Mouse (Mus musculus): ENCODE measurements around the gene Trib2.

The Trib2 gene

GRCm38 (mm10) chr12:15813819-15814165, 2.9 kb downstream of the Trib2 start:
- DNase-seq (ENCODE audit: low read depth), result no peak

- DNase-seq (ENCODE audit: low read depth), result no peak
Observed at GRCm38 (mm10) chr12:15813133-15813818, 3.4 kb downstream of the Trib2 start.

- DNase-seq (ENCODE audit: low read depth), result no peak
Observed at GRCm38 (mm10) chr12:15812139-15812962, 4.4 kb downstream of the Trib2 start.

- no peak for DNase-seq (ENCODE audit: low read depth)
Observed at GRCm38 (mm10) chr12:15811682-15812081, 5.0 kb downstream of the Trib2 start.

- DNase-seq (ENCODE audit: low read depth), result no peak
Observed at GRCm38 (mm10) chr12:15810926-15811325, 5.8 kb downstream of the Trib2 start.

GRCm38 (mm10) chr12:15809657-15810056, 7.1 kb downstream of the Trib2 start:
- no peak for DNase-seq (ENCODE audit: low read depth)

GRCm38 (mm10) chr12:15809249-15809648, 7.5 kb downstream of the Trib2 start:
- DNase-seq (ENCODE audit: low read depth), result no peak

- no peak for DNase-seq (ENCODE audit: low read depth)
Observed at GRCm38 (mm10) chr12:15808186-15808800, 8.4 kb downstream of the Trib2 start.

GRCm38 (mm10) chr12:15804931-15805331, 11.8 kb downstream of the Trib2 start:
- DNase-seq (ENCODE audit: low read depth), result no peak

- no peak for DNase-seq (ENCODE audit: low read depth)
Observed at GRCm38 (mm10) chr12:15803936-15804438, 12.7 kb downstream of the Trib2 start.

GRCm38 (mm10) chr12:15801571-15801930, 15.2 kb downstream of the Trib2 start:
- no peak for DNase-seq (ENCODE audit: low read depth)

GRCm38 (mm10) chr12:15800914-15801570, 15.7 kb downstream of the Trib2 start:
- DNase-seq (ENCODE audit: low read depth), result no peak

- no peak for DNase-seq (ENCODE audit: low read depth)
Observed at GRCm38 (mm10) chr12:15800196-15800913, 16.4 kb downstream of the Trib2 start.

GRCm38 (mm10) chr12:15798019-15798418, 18.7 kb downstream of the Trib2 start:
- no peak for DNase-seq (ENCODE audit: low read depth)

- no peak for DNase-seq (ENCODE audit: low read depth)
Observed at GRCm38 (mm10) chr12:15795886-15796285, 20.8 kb downstream of the Trib2 start.

- no peak for DNase-seq (ENCODE audit: low read depth)
Observed at GRCm38 (mm10) chr12:15793336-15793735, 23.4 kb downstream of the Trib2 start.

GRCm38 (mm10) chr12:15790181-15790580, 26.5 kb downstream of the Trib2 start:
- no peak for DNase-seq (ENCODE audit: low read depth)

- DNase-seq (ENCODE audit: low read depth), result no peak
Observed at GRCm38 (mm10) chr12:15777047-15777446, 39.7 kb downstream of the Trib2 start.

- no peak for DNase-seq (ENCODE audit: low read depth)
Observed at GRCm38 (mm10) chr12:15771686-15772085, 45.0 kb downstream of the Trib2 start.

- no peak for DNase-seq (ENCODE audit: low read depth)
Observed at GRCm38 (mm10) chr12:15768536-15768935, 48.2 kb downstream of the Trib2 start.

- DNase-seq (ENCODE audit: low read depth), result no peak
Observed at GRCm38 (mm10) chr12:15765996-15766395, 50.7 kb downstream of the Trib2 start.

- no peak for DNase-seq (ENCODE audit: low read depth)
Observed at GRCm38 (mm10) chr12:15765238-15765637, 51.5 kb downstream of the Trib2 start.

Measured in c-Kit-positive CD71-negative TER-119-negative erythroid progenitor cells, embryonic 14.5 days (primary cell).